Mouse (Mus musculus): ENCODE measurements around the gene Gnao1.

The Gnao1 gene

GRCm38 (mm10) chr8:93893556-93893955, 83.8 kb downstream of the Gnao1 start:
- DNase-seq (ENCODE audit: low spot score in 2 of 2) = no peak

DNA sequence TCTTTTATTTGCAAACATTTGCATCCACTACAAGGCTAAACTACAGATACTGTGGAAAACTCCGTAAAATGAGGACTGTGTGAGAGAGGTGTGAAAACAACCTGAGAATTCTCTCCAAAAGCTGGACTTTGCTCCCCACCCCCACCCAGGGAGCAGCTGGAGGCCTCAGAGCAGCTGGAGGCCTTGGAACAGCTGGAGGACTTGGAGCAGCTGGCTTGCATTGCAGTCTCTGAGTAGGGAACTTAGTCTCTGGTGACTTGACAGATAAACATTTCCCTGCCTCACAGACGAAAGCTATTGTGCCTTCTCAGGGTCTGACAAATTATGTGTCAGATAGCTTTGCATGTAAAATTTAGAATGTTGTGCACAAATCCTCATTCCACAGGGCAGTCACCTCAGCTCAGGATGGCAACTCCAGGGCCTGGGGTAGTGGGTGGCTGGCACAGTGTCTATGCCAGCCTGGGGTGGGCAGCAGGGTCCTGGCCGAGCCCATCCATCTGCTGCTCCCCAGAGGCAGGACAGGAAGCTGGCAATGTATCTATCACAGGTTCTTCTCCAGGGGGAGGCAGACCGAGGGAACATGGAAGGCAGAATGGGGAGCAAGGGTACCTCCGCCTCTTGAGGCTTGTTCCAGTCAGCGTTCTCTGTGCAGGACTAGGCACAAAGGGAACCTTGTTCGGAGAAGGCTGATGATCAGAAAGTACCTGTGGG, 87.2 kb downstream of the Gnao1 start:
- no peak for DNase-seq (ENCODE audit: low spot score in 2 of 2)

DNA sequence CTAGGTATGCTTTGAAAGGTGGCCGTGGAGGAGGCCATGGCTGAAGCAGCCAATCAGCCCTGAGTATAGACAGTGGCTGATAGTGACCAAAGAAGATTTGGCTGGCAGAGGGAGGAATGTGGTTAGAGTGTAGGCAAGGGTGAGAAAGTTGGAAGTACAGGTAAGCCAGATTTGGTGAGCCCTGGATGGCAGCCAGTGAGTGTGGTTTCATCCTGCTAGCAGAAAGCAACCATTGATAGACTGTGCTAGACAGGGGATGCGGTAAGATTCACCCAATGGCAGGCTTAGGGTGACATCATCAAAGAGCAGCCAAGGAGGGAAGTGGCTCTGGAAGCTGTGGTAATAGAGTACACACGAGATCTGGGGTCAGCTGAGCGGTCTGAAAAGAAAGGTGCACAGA, 88.8 kb downstream of the Gnao1 start:
- DNase-seq (ENCODE audit: low spot score in 2 of 2) = no peak

DNA sequence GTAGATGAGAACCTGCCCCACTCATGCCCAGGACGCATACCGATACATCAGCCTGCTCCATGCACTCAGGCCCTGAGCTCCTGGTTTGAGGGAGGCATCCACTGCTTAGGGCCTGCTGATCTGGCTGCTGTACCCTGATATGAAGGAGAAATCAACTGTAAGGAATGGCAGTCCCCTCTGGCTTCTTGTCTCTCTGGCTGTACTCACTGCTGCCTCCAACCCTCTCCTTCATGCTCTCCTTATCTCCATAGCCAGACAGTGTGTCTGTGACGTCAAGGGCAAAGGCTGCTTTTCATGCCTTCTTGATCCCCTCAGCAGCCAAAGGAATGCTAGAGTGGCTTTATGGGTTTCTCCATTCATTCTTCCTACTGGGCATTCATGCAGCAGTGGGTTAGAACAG, 92.3 kb downstream of the Gnao1 start:
- DNase-seq (ENCODE audit: low spot score in 2 of 2) = peak in 1 of 2 experiments; percentile 40

DNA sequence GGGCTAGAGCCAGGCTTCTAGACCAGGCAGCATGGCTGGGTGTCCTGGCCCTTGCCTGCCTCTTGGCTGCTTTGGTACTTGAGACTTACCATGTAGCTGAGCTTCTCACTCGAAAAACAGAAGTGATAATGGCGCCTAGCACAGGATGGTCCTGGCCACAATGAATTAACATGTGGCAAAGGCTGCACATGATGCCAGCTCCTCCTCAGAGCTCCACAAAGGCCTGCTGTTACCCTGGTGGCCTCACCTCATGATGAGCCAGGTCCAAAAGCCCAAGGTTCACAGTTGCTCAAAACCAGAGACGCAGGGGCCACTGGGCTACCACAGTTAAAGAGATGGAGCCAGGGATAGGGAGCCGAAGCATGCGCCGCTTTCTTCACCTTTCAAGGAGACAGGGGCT, 97.2 kb downstream of the Gnao1 start:
- DNase-seq (ENCODE audit: low spot score in 2 of 2) = no peak

DNA sequence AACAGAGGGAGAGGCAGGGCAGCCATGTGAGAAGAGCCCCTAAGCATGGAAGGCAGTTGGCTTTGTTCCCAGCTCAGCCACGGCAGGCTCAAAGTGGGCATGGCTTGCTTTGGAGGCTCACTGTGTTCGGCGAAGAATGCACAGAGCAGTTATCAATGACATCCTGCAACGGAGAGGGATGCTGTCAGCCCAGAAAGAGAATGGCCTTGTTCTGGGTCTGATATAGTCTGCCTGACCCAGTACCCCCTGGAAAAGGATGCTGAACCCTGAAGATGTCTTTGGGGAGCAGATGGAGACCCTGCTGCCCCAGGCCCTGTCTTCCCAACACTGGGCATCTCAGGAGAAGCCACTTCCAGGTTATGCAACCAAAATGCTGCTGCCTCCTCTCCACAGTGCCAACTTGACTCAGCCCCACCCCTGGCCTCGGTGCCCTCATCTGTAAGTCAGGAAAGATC, 98.2 kb downstream of the Gnao1 start:
- no peak for DNase-seq (ENCODE audit: low spot score in 2 of 2)

DNA sequence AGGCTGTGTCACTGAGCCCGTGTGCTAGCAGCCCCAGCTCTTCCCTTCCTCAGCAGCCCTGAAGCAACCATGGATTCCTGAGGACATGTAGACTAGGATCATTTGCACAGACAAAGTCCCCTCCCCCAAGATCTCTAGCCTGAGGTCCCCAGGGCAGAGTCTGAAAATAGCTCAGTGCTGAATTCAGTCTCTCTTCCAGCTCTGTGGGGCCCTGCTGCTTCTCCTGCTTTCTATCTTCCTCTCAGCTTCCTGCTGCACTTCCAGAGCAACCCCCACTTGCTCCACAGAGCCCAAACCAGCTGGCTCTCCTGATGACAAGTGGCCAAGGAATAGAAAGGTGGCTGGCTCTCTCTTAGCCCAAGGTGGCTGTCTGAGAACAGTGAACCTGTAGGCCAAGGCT, 98.8 kb downstream of the Gnao1 start:
- no peak for DNase-seq (ENCODE audit: low spot score in 2 of 2)

DNA sequence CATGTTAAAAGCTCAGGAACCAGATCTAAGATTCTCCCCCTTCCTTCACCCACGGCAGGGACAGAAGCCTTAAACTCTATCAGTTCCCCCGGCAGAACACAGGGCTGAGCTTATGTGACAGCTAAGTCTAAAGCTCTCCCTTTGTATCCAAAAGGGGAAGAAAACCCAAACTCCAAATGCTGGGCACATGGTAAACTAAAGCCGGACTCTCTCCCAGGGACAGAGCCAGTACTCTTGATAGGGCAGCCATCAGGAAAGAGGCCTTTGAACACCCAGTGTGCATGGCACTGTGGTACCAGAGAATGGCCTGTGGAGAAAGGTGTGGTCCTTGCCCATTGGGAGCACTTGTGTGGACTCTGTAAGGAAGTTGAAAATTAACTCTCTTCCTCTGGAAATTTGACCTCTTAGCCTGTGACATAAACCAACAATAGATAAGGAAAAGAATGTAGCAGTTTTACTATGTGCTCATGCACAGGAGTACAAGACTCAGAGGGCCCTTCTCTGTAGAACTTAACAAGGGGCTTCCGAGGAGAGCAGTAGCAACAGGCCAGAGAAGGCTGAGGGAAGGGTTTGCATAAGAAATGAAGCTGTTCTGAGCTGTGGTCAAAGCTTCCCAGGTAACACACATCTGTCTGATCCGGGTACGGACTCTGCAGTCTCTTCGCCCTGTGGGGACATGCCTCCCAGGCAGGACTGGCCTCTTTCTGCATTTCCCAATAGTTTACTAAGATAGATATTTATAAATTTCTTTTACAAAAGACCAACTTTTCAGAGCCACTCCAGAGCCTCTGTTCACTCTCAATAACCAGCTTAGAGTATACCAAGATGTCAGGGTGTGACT, 102.2 kb downstream of the Gnao1 start:
- no peak for DNase-seq (ENCODE audit: low spot score in 2 of 2)

DNA sequence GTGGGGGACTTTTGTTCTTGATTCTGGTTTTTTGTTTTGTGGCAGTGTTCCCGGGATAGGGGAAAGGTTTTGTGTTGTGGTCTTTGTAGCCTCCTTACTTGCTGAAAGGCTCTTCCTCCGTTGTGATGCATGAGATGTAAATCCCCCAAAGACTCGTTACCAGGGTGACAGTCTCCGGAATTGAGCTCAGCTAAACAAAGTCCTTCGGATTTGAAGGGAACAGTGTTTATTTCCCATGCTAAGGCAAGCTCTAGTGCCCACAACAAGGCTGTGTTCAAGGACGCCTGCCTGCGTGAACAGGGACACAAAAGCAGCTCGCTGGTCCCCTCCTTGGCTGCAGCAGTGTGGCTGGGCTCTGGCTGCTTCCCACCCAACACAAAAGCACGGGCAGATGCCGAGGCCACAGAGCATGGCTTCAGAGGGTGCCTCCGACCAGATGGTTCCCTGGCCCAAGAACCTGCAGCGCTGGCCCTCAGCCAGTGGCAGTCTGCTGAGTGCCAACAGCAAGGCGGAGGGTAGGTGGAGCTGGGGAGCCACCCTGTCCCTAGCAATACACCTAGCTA, 108.2 kb downstream of the Gnao1 start:
- DNase-seq (ENCODE audit: low spot score in 2 of 2) = no peak

DNA sequence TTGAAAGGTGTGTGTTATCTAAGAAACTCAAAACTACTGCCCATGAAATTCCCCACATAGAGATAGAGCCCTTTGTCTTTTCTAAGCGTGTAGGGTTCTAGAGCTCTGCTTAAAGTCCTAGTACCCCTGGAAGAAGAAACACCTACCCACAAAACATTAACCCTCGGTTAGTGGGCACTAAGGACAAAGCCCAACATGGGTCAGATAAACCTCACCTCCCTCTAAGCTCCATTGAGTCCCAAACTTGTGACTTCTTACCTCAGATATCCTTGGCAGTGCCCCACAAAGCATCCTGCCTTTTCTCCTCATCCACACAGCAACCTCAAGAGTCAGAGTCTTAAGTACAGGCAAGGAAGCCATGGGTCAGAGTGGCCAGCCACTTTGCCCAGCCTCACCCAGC, 108.8 kb downstream of the Gnao1 start:
- DNase-seq (ENCODE audit: low spot score in 2 of 2) = no peak

GRCm38 (mm10) chr8:93919422-93919821, 109.7 kb downstream of the Gnao1 start:
- no peak for DNase-seq (ENCODE audit: low spot score in 2 of 2)

- no peak for DNase-seq (ENCODE audit: low spot score in 2 of 2)
Measured at GRCm38 (mm10) chr8:93919916-93920589, 110.3 kb downstream of the Gnao1 start.

GRCm38 (mm10) chr8:93920590-93920948, 110.8 kb downstream of the Gnao1 start:
- no peak for DNase-seq (ENCODE audit: low spot score in 2 of 2)

DNA sequence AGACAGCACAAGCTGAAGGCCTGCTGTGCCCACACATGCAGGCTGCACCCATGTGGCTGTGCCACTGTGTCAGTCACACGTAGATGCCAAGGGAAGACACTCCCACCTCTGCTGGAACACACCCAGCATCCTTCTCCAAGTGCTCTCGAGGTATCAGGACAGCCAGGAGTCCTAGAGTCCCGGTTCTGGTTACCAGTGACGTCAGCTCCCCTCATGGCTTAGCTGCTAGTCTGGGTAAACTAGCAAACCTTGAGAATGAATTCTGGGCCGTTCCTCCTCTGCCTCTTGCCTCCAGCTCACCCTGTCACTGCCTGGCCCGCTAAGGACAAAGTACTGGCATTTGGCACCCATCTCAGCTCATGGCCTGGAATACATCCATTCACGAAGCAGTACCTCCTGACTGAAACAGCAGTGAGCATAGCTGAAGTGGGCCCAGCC, 114.2 kb downstream of the Gnao1 start:
- no peak for DNase-seq (ENCODE audit: low spot score in 2 of 2)

GRCm38 (mm10) chr8:93925513-93925912, 115.7 kb downstream of the Gnao1 start:
- DNase-seq (ENCODE audit: low spot score in 2 of 2) = no peak

- no peak for DNase-seq (ENCODE audit: low spot score in 2 of 2)
Measured at GRCm38 (mm10) chr8:93929233-93929632, 119.5 kb downstream of the Gnao1 start.

DNA sequence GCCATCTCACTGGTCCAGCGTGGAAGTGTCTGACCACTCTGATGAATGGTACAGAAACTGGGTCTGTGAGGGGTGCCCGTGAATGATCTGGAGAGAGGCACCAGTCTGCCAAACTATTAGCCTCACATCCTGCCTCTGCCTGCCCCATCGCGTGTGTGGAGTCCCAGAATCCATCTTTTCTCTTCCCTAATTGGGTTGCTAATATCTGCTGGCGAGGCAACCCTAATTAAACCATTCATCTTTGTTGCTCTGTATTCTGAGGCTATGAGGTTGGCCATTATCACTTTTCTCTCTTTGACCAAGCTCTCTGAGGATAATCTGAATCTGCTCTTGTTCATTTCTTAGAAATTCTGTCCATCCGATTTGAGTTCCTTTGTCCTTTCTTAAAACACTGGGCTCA, 121.6 kb downstream of the Gnao1 start:
- DNase-seq (ENCODE audit: low spot score in 2 of 2) = no peak

GRCm38 (mm10) chr8:93932873-93933272, 123.1 kb downstream of the Gnao1 start:
- peak; percentile 64 to 83 for DNase-seq (ENCODE audit: low spot score in 2 of 2)

GRCm38 (mm10) chr8:93933288-93933687, 123.5 kb downstream of the Gnao1 start:
- no peak for DNase-seq (ENCODE audit: low spot score in 2 of 2)

DNA sequence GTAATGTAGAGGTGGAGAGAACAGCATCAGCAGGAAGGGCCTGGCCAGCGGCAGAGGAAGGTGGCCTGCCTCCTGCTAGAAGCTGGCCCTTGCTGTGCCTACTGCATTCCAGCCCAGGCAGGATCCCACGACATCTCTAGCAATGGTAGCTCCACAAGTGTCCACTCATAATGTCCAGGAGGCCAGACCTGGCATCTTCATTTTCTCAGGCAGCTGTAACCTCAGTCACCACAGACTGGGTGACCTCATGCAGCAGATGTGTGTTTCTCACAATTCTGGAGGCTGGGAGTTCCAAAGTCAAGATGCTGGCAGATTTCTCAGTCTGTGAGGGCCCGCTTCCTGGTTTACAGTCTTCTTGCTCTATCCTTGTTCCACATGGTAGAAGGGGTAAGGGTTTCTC, 128.4 kb downstream of the Gnao1 start:
- no peak for DNase-seq (ENCODE audit: low spot score in 2 of 2)

GRCm38 (mm10) chr8:93940542-93941423, 131.0 kb downstream of the Gnao1 start:
- DNase-seq (ENCODE audit: low spot score in 2 of 2) = no peak
